Mouse (Mus musculus): ENCODE data around the gene Dhcr24. TPM values are rescaled to one million over a fixed set of nuclear protein-coding genes. Genes with fewer than 3 reads are reported as not detected.

Dhcr24 gene
- 4.1 TPM in 2 replicates for polyA plus RNA-seq (2015; fragmentation: Nextera tagmentation; extraction: Ambion mirVana)

DNA sequence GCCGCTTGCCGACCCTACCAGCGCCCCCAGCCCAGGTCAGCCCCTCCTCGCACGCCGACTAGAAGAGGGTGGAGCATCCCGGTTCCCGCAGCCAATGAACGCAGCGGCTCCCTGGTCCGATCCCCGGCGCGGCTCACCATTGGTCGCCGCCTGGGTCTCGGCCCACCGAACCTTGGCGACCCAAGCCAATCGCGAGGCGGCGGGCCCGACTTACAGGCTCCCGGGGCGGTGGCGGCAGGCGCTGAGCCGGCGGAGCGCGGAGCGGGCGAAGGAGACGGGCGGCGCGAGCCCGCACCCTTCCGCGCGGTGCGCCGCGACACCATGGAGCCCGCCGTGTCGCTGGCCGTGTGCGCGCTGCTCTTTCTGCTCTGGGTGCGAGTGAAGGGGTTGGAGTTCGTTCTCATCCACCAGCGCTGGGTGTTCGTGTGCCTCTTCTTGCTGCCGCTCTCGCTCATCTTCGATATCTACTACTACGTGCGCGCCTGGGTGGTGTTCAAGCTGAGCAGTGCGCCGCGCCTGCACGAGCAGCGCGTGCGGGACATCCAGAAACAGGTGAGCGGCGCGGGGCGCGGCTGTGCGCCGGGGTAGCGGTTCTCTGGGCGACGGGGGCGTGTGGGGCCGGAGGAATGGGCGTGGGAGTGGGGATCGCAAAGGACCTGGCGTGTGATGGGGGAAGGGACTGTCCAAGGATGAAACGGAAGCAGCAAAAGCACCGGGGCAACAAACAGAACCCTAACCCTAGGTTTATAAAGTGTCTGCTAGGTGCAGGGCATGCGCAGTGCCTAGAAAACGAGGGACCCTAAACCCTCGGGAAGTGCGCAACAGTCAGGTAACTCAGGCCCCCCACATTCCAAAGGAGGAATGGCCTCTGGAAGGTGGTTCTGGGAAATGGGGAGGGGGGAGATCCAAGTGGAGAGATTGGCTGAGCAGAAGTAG is at the start of gene Dhcr24:
Dhcr24 (plus strand) TSS at position 193 of the 936 bp plus-strand sequence.
- peak; percentile 98 for ATAC-seq (ENCODE audit: low FRiP score, low TSS enrichment)
- H3K36me3 ChIP-seq (ENCODE audit: insufficient read depth, low read length), result peaks cover 20% of the 10 kb centered on the region
- H3K27me3 ChIP-seq (ENCODE audit: insufficient read depth, low read length), result no peaks in the 10 kb centered on the region
- H3K4me2 ChIP-seq (replicated peaks; ENCODE audit: low read depth, low read length), result peak within 1 kb of the TSS; percentile 95
- H3K4me1 ChIP-seq (ENCODE audit: insufficient read depth, low read length), result peaks cover 33% of the 10 kb centered on the region
- H3K9ac ChIP-seq (replicated peaks; ENCODE audit: low read length), result peak within 1 kb of the TSS; percentile 84
- peak within 1 kb of the TSS; percentile 93 for H3K4me3 ChIP-seq (ENCODE audit: low read length)
- under 1% methylated on average over 85 of the region's 89 CpGs for WGBS
- H3K27ac ChIP-seq (ENCODE audit: low read length), result peak within 1 kb of the TSS; percentile 85
- no peaks in the 10 kb centered on the region for H3K9me3 ChIP-seq (ENCODE audit: low read length)

DNA sequence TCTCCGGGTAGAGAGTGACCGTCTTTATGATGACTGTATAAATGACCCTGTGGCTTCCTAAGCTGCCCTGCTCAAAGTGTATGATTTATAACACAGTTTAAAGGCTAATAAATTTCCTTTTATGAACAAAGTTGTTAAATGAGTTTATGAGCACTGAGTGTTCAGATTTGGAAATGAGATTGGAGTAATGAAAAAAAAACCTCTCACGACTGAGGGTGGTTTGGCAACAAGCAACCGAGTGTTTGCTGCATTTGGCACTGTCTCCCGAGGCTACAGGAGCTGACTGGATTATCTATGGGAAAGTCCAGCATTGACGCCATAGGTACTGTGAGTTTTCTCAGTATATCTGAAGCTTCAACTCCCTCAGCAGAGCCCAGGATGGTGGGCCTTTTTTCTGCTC is 46.2 kb upstream of the Dhcr24 start:
- Histone ChIP-seq H3K9me3 (ENCODE audit: low read length) (no peaks in the 10 kb centered on the region), H3K36me3 (ENCODE audit: insufficient read depth, low read length) (no peaks in the 10 kb centered on the region), H3K27ac (ENCODE audit: low read length) (no peak overlapping the region), H3K4me1 (ENCODE audit: insufficient read depth, low read length) (no peaks in the 10 kb centered on the region), H3K9ac (replicated peaks; ENCODE audit: low read length) (no peak overlapping the region), H3K27me3 (ENCODE audit: insufficient read depth, low read length) (no peaks in the 10 kb centered on the region), H3K4me3 (ENCODE audit: low read length) (no peak overlapping the region), H3K4me2 (replicated peaks; ENCODE audit: low read depth, low read length) (no peak overlapping the region)
- 57% methylated on average over 6 of the region's 6 CpGs for WGBS
- ATAC-seq (ENCODE audit: low FRiP score, low TSS enrichment), result no peak

DNA sequence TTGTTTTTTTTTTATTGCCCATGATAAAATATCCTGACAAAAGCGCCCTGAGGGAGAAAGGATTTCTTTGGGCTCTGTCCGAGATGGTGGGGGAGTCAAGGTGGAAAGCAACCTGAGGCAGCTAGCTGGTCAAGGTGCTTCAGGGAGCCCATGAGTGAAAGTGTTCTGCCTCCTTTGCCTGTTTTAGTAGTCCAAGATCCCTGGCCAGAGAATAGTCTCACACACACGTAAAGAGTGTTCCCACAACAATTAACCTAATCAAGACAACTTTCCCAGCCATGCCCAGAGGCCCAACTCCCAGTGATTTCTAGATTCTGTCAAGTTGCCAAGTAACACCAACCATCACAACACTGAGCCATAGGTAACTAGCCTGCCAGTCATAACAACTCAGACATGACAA is 38.3 kb upstream of the Dhcr24 start:
- Histone ChIP-seq H3K4me1 (ENCODE audit: insufficient read depth, low read length) (no peaks in the 10 kb centered on the region), H3K9ac (replicated peaks; ENCODE audit: low read length) (no peak overlapping the region), H3K9me3 (ENCODE audit: low read length) (no peaks in the 10 kb centered on the region), H3K27ac (ENCODE audit: low read length) (no peak overlapping the region), H3K4me3 (ENCODE audit: low read length) (no peak overlapping the region), H3K36me3 (ENCODE audit: insufficient read depth, low read length) (no peaks in the 10 kb centered on the region), H3K4me2 (replicated peaks; ENCODE audit: low read depth, low read length) (no peak overlapping the region), H3K27me3 (ENCODE audit: insufficient read depth, low read length) (no peaks in the 10 kb centered on the region)
- 55% methylated on average over 3 of the region's 3 CpGs for WGBS
- no peak for ATAC-seq (ENCODE audit: low FRiP score, low TSS enrichment)

DNA sequence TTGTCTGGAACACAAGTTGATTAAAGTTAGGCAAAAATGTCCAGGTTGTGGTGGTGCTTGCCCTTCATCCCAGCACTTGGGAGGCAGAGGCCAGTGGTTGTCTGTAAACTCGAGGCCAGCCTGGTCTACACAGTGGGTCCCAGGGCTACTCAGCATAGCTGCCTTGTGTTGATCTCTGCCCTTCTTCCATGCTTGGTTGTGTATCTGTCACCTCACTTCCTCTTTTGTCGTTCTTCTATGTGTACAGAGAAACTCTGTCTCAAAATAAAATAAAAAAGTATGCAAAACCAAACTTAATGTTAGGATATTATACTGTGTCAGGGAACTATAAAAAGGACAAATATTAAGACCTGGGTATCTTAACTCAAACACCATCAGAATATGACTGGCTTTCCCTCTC is 36.7 kb upstream of the Dhcr24 start:
- Histone ChIP-seq H3K9me3 (ENCODE audit: low read length) (no peaks in the 10 kb centered on the region), H3K4me3 (ENCODE audit: low read length) (no peak overlapping the region), H3K4me1 (ENCODE audit: insufficient read depth, low read length) (no peaks in the 10 kb centered on the region), H3K27me3 (ENCODE audit: insufficient read depth, low read length) (no peaks in the 10 kb centered on the region), H3K27ac (ENCODE audit: low read length) (no peak overlapping the region), H3K9ac (replicated peaks; ENCODE audit: low read length) (no peak overlapping the region), H3K36me3 (ENCODE audit: insufficient read depth, low read length) (no peaks in the 10 kb centered on the region), H3K4me2 (replicated peaks; ENCODE audit: low read depth, low read length) (no peak overlapping the region)
- 67% methylated on average over 2 of the region's 2 CpGs for WGBS
- ATAC-seq (ENCODE audit: low FRiP score, low TSS enrichment), result no peak

DNA sequence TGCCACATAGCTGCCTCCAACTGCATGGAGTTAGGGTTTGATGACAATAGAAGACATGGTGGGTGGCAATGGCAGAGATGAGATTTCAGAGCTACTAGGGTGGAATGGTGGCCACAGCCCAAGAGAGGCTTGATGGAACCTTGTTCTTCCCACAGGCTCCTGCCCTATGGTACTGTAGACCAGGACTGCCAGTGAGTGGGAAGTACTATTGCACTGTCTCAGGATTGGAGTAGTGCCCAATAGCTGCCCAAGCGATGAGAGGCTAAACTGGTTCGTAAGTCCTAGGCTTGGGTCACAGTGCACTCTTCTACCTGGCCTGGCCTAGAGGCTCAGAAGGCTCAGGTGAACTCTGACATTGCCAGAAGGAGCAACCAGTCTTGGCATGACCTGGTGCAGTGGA is 35.8 kb upstream of the Dhcr24 start:
- Histone ChIP-seq H3K27ac (ENCODE audit: low read length) (no peak overlapping the region), H3K4me2 (replicated peaks; ENCODE audit: low read depth, low read length) (no peak overlapping the region), H3K36me3 (ENCODE audit: insufficient read depth, low read length) (no peaks in the 10 kb centered on the region), H3K9ac (replicated peaks; ENCODE audit: low read length) (no peak overlapping the region), H3K9me3 (ENCODE audit: low read length) (no peaks in the 10 kb centered on the region), H3K4me1 (ENCODE audit: insufficient read depth, low read length) (0 out of 2 replicates have a peak, but pooled peaks cover 3% of the 10 kb centered on the region), H3K4me3 (ENCODE audit: low read length) (no peak overlapping the region), H3K27me3 (ENCODE audit: insufficient read depth, low read length) (no peaks in the 10 kb centered on the region)
- 96% methylated on average over 2 of the region's 2 CpGs for WGBS
- no peak for ATAC-seq (ENCODE audit: low FRiP score, low TSS enrichment)

DNA sequence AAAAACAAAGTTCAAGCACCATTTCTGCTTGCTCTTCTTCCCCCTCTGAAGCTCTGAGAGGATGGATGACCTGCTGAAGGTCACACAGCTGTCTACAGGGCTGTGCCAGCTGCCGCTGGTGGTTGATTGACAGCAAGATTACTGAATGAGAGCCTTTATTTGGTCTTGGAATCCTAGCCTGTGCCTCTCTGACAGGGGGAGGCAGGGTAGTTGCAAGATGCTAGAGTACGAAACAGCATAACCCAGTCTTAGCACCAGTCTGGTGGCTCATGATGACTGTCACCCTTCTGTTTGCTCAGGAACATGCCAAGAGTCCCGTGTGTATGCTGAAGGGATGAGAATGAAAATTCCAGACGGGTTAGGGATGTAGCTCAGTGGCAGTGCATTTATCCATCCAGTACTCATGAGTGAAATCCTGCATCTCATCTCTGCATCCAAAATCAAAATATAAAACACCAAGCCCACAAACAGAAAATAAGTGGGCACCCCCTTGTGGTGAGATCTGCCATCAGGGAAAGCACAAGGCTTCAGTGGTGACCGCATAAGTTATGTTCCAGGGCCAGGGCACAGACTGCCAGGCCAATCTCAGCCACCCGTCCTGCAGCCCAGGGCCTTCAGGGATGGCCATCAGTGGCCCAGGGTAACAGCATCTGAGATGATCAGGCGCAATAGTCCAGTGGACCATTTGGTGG is 32.8 kb upstream of the Dhcr24 start:
- no peak for ATAC-seq (ENCODE audit: low FRiP score, low TSS enrichment)
- Histone ChIP-seq H3K27me3 (ENCODE audit: insufficient read depth, low read length) (no peaks in the 10 kb centered on the region), H3K4me3 (ENCODE audit: low read length) (no peak overlapping the region), H3K4me1 (ENCODE audit: insufficient read depth, low read length) (0 out of 2 replicates have a peak, but pooled peaks cover 3% of the 10 kb centered on the region), H3K4me2 (replicated peaks; ENCODE audit: low read depth, low read length) (no peak overlapping the region), H3K9ac (replicated peaks; ENCODE audit: low read length) (no peak overlapping the region), H3K36me3 (ENCODE audit: insufficient read depth, low read length) (no peaks in the 10 kb centered on the region), H3K9me3 (ENCODE audit: low read length) (no peaks in the 10 kb centered on the region), H3K27ac (ENCODE audit: low read length) (no peak overlapping the region)
- WGBS, result 72% methylated on average over 7 of the region's 7 CpGs

DNA sequence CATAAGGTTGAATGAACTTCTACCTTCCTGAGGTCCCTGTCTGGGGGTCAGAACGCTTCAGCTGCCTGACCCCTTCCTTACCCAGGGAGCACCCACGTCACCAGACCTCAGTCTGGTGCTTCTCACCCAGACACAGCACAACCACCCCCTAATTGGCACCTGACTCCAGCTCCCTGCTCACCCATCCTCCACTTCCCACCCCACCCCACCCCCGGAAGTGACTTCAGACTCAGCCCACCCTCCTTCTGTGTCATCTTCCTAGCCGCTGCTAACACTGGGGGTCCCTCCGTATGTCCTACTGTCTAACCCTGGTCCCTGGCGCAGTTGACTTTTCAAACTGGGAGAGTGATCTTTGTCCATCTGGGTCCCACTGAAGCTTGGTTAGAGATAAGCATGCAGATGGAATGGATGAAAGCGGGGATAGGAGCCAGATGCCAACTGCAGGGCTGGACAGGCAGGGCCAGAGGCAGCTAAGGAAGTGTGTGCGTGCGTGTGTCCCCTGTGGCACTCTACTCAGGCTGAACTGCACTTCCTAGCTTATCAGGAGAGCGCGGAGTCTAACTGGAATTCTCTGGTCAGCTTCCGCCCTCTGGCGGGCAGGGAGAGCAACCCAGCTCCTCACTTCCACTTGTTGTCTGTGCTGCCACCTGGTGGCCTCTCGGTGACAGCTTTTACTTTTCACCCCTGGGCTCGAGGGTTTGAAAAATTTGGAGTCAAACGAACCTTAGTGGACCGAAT is 31.3 kb upstream of the Dhcr24 start:
- 0 out of 2 replicates have a peak, but pooled peaks cover 3% of the 10 kb centered on the region for H3K4me1 ChIP-seq (ENCODE audit: insufficient read depth, low read length)

DNA sequence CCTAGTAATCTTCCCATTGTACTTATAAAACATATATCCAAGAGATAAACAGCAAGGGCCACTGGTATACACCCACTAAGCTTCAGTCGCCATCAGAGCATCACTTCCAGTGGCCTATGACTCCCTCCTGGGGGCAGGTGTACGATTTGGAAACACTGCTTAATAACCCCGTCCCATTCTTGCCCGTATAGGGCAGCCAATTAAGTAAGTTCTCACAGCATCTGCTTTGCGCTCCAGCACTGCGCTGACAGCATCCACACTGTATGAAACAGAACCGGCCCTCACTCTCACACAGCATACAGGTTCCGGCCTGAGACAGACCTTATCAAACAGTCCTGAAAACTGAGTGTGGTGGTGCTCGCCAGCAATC is 30.7 kb upstream of the Dhcr24 start:
- 0 out of 2 replicates have a peak, but pooled peaks cover 3% of the 10 kb centered on the region for H3K4me1 ChIP-seq (ENCODE audit: insufficient read depth, low read length)
- ATAC-seq (ENCODE audit: low FRiP score, low TSS enrichment), result peak; percentile 32; the same call in 1 of the 2 replicates
- H3K9ac ChIP-seq (replicated peaks; ENCODE audit: low read length), result no peak overlapping the region
- H3K9me3 ChIP-seq (ENCODE audit: low read length), result no peaks in the 10 kb centered on the region
- no peak overlapping the region for H3K4me3 ChIP-seq (ENCODE audit: low read length)
- no peaks in the 10 kb centered on the region for H3K27me3 ChIP-seq (ENCODE audit: insufficient read depth, low read length)
- no peak overlapping the region for H3K27ac ChIP-seq (ENCODE audit: low read length)
- no peaks in the 10 kb centered on the region for H3K36me3 ChIP-seq (ENCODE audit: insufficient read depth, low read length)
- H3K4me2 ChIP-seq (replicated peaks; ENCODE audit: low read depth, low read length), result no peak overlapping the region
- WGBS, result 67% methylated on average over 9 of the region's 9 CpGs

More for the DNA sequence above, 31.3 kb upstream of the Dhcr24 start:
- Histone ChIP-seq H3K9ac (replicated peaks; ENCODE audit: low read length) (peak overlapping the region; percentile 50; the same call in 1 of the 2 replicates), H3K9me3 (ENCODE audit: low read length) (no peaks in the 10 kb centered on the region), H3K4me3 (ENCODE audit: low read length) (no peak overlapping the region), H3K4me2 (replicated peaks; ENCODE audit: low read depth, low read length) (peak overlapping the region; percentile 39; the same call in 1 of the 2 replicates), H3K27me3 (ENCODE audit: insufficient read depth, low read length) (no peaks in the 10 kb centered on the region), H3K36me3 (ENCODE audit: insufficient read depth, low read length) (no peaks in the 10 kb centered on the region), H3K27ac (ENCODE audit: low read length) (no peak overlapping the region)
- 14% methylated on average over 17 of the region's 17 CpGs for WGBS
- peak; percentile 90 for ATAC-seq (ENCODE audit: low FRiP score, low TSS enrichment)

DNA sequence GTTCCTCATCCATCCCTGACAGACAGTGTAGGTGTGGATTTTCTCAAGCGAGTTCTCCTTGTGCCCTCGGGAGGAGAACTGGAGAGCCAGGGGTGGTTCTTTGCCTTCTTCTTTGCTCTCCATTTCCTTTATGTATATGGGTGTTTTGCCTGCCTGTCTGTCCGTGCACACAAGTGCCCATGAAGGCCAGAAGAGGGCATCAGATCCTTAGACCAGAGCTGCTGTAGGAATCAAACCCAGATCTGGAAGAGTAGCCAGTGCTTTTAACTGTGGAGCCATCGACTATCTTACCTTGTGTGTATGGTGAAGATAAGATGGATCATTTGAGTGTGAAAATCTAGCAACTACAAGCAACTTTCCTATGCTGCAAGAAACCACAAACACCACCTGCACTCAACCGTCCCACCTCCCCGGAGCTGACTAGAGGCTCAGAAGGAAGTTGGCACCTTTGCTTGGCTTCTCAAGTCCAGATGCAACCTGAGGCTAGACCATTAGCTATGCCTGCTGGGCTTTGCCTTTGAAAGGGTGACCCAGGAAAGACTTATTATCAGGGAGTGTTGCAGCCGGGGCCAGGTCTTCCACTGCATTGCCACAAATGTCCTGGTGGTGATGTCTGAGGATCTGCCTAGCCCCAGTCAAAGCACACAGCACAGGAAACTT is 27.3 kb upstream of the Dhcr24 start:
- no peak overlapping the region for H3K4me3 ChIP-seq (ENCODE audit: low read length)
- H3K27ac ChIP-seq (ENCODE audit: low read length), result no peak overlapping the region
- no peak overlapping the region for H3K4me2 ChIP-seq (replicated peaks; ENCODE audit: low read depth, low read length)
- WGBS, result 51% methylated on average over 7 of the region's 7 CpGs
- H3K4me1 ChIP-seq (ENCODE audit: insufficient read depth, low read length), result 0 out of 2 replicates have a peak, but pooled peaks cover 3% of the 10 kb centered on the region
- H3K9me3 ChIP-seq (ENCODE audit: low read length), result no peaks in the 10 kb centered on the region
- no peaks in the 10 kb centered on the region for H3K27me3 ChIP-seq (ENCODE audit: insufficient read depth, low read length)
- H3K36me3 ChIP-seq (ENCODE audit: insufficient read depth, low read length), result no peaks in the 10 kb centered on the region
- H3K9ac ChIP-seq (replicated peaks; ENCODE audit: low read length), result no peak overlapping the region
- ATAC-seq (ENCODE audit: low FRiP score, low TSS enrichment), result no peak

Measured in kidney, embryonic 16.5 days (tissue).